Mouse (Mus musculus) lung, embryonic 14.5 days (tissue): ENCODE data around the gene Sulf2. TPM values are rescaled to one million over a fixed set of nuclear protein-coding genes. Genes with fewer than 3 reads are reported as not detected.
A peak's percentile ranks its signal among the peaks of the same experiment; 100 is the strongest.

ENCODE experiments used
- ATAC-seq: fragments of 200-750 bp; cut with Nextera tagmentation; 2 replicates; pipeline ENCODE4 v1.8.0; 2017; ENCODE audit warnings: mild to moderate bottlenecking, moderate TSS enrichment, moderate library complexity; ENCODE audit not compliant: insufficient read depth
- DNase-seq: peaks from one replicate; pipeline ENCODE4 v3.0.0-alpha.2; 2015
- H3K27ac ChIP-seq: fragments of 300-500 bp; sonication (generic); 2 replicates; pipeline ENCODE4 v1.5.1; 2014; ENCODE audit warnings: low read depth, mild to moderate bottlenecking, moderate library complexity
- H3K27me3 ChIP-seq: fragments of 300-500 bp; sonication (generic); 2 replicates; pipeline ENCODE4 v1.6.1; 2014; ENCODE audit warnings: low read length, control low read depth; ENCODE audit not compliant: insufficient read depth
- H3K36me3 ChIP-seq: fragments of 300-500 bp; sonication (generic); 2 replicates; pipeline ENCODE4 v1.6.1; 2014; ENCODE audit warnings: control low read depth; ENCODE audit not compliant: insufficient read depth
- H3K4me1 ChIP-seq: fragments of 300-500 bp; sonication (generic); 2 replicates; pipeline ENCODE4 v1.6.1; 2014; ENCODE audit warnings: antibody characterized with exemption, control low read depth; ENCODE audit not compliant: insufficient read depth
- H3K4me2 ChIP-seq: fragments of 300-500 bp; sonication (generic); 2 replicates; pipeline ENCODE4 v1.6.1; 2014; ENCODE audit warnings: mild to moderate bottlenecking
- H3K4me3 ChIP-seq: fragments of 300-500 bp; sonication (generic); 2 replicates; pipeline ENCODE4 v1.5.1; 2014; ENCODE audit warnings: low read depth, low read length
- H3K9ac ChIP-seq: fragments of 300-500 bp; sonication (generic); 2 replicates; pipeline ENCODE4 v1.6.1; 2014
- H3K9me3 ChIP-seq: fragments of 300-500 bp; sonication (generic); 2 replicates; pipeline ENCODE4 v1.6.1; 2016; ENCODE audit warnings: low read depth, low read length, control low read depth
- CTCF ChIP-seq: IDR thresholded peaks from 2 replicates; pipeline ENCODE4 v1.5.1; 2016; ENCODE audit warnings: antibody characterized with exemption, low read depth
- WGBS: fragments of 180-500 bp; shearing (Covaris S2); extraction: QIAGEN DNeasy Blood & Tissue Kit; methylation state at CpG from one replicate; pipeline ENCODE4 v1.1.7; 2014; 5-methylcytosine and 5-hydroxymethylcytosine counted together
- polyA plus RNA-seq: library from polyadenylated mRNA; unstranded; fragments of >200 nt; fragmentation: Nextera tagmentation; extraction: Ambion mirVana; gene quantifications from 2 replicates; pipeline ENCODE4 v1.2.1, GENCODE M21; 2014

The Sulf2 gene
- polyA plus RNA-seq, 1 experiment from 2014 or later, result 57.6 TPM

DNA sequence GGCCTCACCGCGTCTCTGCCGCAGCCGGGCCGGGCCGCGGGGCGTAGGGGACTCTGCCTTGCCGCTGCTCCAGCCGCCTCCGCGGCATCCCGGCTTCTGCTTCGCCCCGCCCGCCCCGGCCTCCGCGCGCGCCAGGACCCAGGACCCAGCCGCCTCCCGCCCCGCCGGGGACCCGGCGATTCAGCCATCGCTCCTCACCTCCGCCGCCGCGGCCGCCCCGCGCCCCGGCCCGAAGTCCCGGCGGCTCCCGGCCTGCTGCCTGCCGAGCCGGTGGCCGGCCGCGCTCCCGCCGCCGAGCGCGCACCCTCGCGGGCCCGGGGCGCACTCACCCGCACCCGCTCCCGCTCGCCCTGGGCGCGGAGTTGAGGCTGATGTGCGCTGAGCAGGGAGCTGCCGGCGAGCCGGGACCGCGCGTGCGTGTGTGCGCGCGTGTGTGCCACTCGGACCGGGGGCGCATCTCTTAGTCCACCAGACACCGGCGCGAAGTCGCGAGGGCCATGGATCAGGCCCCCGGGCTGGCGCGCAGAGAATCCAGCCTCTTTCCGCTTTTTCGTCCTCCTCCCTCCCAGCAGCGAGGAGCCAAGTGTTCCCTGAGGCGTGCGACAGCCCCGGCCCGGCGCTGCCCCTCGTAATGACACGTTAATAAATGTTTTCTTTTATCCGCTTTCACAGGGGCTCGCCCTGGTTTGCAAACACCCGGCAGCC is 562 bp downstream of the Sulf2 start:
- Histone ChIP-seq H3K4me3 (peak overlapping the region; percentile 64), H3K27ac (peak overlapping the region; percentile 88), H3K4me1 (peaks cover 30% of the 10 kb centered on the region), H3K4me2 (peak overlapping the region; percentile 99), H3K9ac (peak overlapping the region; percentile 77), H3K36me3 (no peaks in the 10 kb centered on the region), H3K9me3 (no peaks in the 10 kb centered on the region; the same call in 1 of the 2 replicates), H3K27me3 (peaks cover 4% of the 10 kb centered on the region; the same call in 1 of the 2 replicates)
- DNase-seq (peak; percentile 71), ATAC-seq (peak; percentile 29)
- no peak for TF ChIP-seq CTCF
- under 1% methylated on average over 94 of the region's 95 CpGs for WGBS

DNA sequence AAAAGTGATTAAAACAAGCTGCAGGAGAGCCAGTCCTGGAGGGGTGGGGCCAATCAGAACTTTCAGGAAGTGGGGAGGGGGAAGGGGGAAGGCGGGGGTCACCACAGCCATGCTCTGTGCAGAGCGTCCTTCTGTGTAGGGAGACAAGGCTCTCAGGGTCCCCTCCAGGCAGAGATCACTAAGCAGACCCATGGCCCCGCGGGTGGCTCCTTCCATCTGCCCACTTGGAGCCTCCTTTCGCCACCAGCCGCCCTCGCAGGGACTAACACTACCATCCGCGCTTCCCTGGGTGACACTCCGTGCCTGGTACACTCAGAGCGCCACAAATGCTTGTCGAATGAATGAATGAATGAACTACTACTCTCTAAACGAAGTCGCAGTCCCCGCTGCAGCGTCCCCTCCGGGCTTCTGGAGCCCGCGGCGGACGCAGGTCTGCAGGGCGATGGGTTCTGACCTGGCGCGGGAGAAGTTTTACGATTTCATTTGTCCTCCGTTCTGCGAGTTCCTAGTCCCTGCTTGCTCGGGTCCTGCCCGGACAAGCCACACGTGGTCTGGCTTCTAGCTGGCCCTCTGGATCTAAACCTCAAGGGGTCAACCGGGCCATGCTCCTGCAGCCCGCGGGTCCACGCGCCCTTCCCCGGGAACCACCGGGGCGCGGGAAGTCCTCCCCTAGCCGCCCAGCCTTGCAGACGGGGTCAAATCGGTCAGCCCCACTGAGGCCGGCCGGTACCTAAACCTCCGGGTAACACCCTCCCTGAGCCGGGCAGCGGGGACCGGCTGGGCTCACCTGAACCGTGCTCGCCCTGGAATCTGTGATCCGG is 1.4 kb downstream of the Sulf2 start:
- TF ChIP-seq CTCF, result no peak
- under 1% methylated on average over 51 of the region's 51 CpGs for WGBS
- Histone ChIP-seq H3K4me1 (peaks cover 33% of the 10 kb centered on the region), H3K4me3 (peak overlapping the region; percentile 64), H3K9ac (peak overlapping the region; percentile 77), H3K36me3 (no peaks in the 10 kb centered on the region), H3K27me3 (peaks cover 4% of the 10 kb centered on the region; the same call in 1 of the 2 replicates), H3K4me2 (peak overlapping the region; percentile 99), H3K27ac (peak overlapping the region; percentile 88), H3K9me3 (no peaks in the 10 kb centered on the region)
- DNase-seq (peak; percentile 49), ATAC-seq (0 out of 2 replicates have a peak, but pooled peaks have one; percentile 9)

DNA sequence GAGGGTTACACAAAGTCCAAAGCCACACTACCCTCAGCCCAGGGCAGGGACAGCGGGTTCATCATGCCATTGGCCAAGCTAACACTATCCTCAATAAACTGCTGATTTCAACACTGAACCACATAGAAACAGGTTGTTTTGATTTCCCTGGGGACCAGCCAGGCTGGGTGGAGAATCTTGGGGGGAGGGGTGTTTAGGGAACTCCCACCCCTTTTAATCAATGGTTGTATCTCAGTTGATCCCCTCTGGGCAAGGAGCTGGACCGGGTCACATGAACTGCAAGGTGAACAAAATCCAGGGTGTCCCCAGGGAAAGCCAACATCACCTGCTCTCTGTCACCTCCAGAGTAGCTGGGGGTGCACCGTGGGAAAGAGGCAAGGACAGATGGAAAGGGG is 2.1 kb downstream of the Sulf2 start:
- Histone ChIP-seq H3K9me3 (no peaks in the 10 kb centered on the region), H3K4me1 (peaks cover 39% of the 10 kb centered on the region), H3K27ac (no peak overlapping the region), H3K4me3 (peak overlapping the region; percentile 64), H3K27me3 (peaks cover 4% of the 10 kb centered on the region; the same call in 1 of the 2 replicates), H3K4me2 (peak overlapping the region; percentile 99), H3K9ac (peak overlapping the region; percentile 77), H3K36me3 (no peaks in the 10 kb centered on the region)
- WGBS, result 33% methylated on average over 3 of the region's 3 CpGs
- no peak for DNase-seq
- TF ChIP-seq CTCF, result no peak
- ATAC-seq, result no peak

- Histone ChIP-seq H3K27me3 (peaks cover 4% of the 10 kb centered on the region; the same call in 1 of the 2 replicates), H3K4me3 (no peak overlapping the region), H3K9ac (no peak overlapping the region), H3K4me2 (peak overlapping the region; percentile 99), H3K36me3 (no peaks in the 10 kb centered on the region), H3K4me1 (peaks cover 44% of the 10 kb centered on the region), H3K27ac (0 out of 2 replicates have a peak overlapping the region, but pooled peaks have one; percentile 32), H3K9me3 (no peaks in the 10 kb centered on the region)
- DNase-seq (no peak), ATAC-seq (no peak)
- no peak for TF ChIP-seq CTCF
- 41% methylated on average over 11 of the region's 11 CpGs for WGBS
Measured at GRCm38 (mm10) chr2:166152734-166153398, 2.6 kb downstream of the Sulf2 start.

- peaks cover 44% of the 10 kb centered on the region for H3K4me1 ChIP-seq
- DNase-seq (peak; percentile 91), ATAC-seq (peak; percentile 21; the same call in 1 of the 2 replicates)
- H3K27me3 ChIP-seq, result no peaks in the 10 kb centered on the region; the same call in 1 of the 2 replicates
- WGBS, result 42% methylated on average over 19 of the region's 19 CpGs
- H3K9me3 ChIP-seq, result no peaks in the 10 kb centered on the region
- peak; percentile 36; the same call in 1 of the 2 replicates for TF ChIP-seq CTCF
- H3K4me3 ChIP-seq, result no peak overlapping the region
- peak overlapping the region; percentile 36; the same call in 1 of the 2 replicates for H3K27ac ChIP-seq
- no peak overlapping the region for H3K9ac ChIP-seq
- H3K4me2 ChIP-seq, result peak overlapping the region; percentile 99
- H3K36me3 ChIP-seq, result no peaks in the 10 kb centered on the region
Measured at GRCm38 (mm10) chr2:166151510-166152473, 3.7 kb downstream of the Sulf2 start.

DNA sequence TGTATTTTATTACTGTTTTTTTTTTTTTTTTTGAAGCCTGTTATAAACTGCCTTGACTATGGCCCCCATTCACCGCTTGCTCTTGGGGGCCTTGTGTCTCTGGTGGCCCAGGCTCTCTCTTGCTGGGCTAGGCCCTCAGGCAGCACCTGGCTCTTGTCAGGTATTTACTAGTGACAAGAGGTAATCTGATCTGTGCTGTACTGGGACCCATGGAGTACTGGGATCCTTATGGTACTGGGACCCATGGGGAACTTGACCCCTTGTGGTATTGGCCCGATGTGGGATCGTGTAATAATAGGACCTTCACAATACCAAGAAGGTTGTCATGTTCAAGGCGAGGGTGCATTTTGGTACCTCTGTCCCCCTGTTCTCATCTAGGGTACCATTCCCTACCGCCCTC is 4.9 kb downstream of the Sulf2 start:
- H3K9me3 ChIP-seq, result no peaks in the 10 kb centered on the region
- no peaks in the 10 kb centered on the region; the same call in 1 of the 2 replicates for H3K27me3 ChIP-seq
- DNase-seq (no peak), ATAC-seq (no peak)
- no peak overlapping the region for H3K9ac ChIP-seq
- no peak for TF ChIP-seq CTCF
- no peak overlapping the region for H3K4me2 ChIP-seq
- 78% methylated on average over 5 of the region's 5 CpGs for WGBS
- H3K36me3 ChIP-seq, result no peaks in the 10 kb centered on the region
- H3K4me3 ChIP-seq, result no peak overlapping the region
- H3K4me1 ChIP-seq, result peaks cover 39% of the 10 kb centered on the region
- no peak overlapping the region for H3K27ac ChIP-seq
